Mouse (Mus musculus) layer of hippocampus, postnatal 25 days (tissue): Measurements from ENCODE around the gene Hcst. TPM values are rescaled to one million over a fixed set of nuclear protein-coding genes. Genes with fewer than 3 reads are reported as not detected.
A peak's percentile ranks its signal among the peaks of the same experiment; 100 is the strongest.

Experiments
- DNase-seq, 2 experiments: peaks; one replicate each; pipeline ENCODE4 v3.0.0; 2022; ENCODE audit warnings: mixed read lengths in 2 of 2, low spot score in 1 of 2; ENCODE audit errors: extremely low spot score in 1 of 2
- total RNA-seq, 2 experiments: library from RNA; stranded (reverse); gene quantifications; 2 replicates each; pipeline ENCODE4 v1.2.3; 2021

Hcst gene
- 1 to 10 TPM in 1 of 2 experiments, under 1 TPM in 1; 0.98 to 1.0 TPM for total RNA-seq

GRCm38 (mm10) chr7:30419561-30420499 lies at the start of gene Hcst:
TSS of gene Hcst (minus strand) at chr7:30419854.
- DNase-seq = no peak

DNA sequence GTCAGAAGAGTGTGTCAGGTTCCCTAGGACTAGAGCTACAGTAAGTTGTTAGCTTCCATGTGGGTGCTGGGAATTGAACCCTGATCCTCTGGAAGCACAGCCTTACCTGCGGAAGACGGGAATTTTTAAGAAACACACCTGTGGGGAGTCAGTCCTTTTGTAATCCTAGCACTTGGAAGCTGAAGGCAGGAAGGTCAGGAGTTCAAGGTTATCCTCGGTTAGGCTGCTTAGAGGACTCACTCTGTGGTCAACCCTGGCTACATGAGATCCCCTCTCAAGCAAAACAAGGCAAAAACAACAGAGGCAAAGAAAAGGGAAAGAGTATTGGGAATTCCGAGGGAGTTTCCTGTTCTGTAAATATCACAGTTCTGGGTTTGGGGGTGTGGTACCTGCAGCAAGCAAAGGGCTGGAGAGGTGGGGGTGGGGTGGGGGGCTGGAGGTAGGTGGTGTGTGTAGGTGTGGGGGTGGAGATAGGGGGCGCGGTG lies 45.2 kb upstream of the Hcst start:
- DNase-seq = no peak

GRCm38 (mm10) chr7:30463996-30464395 lies 44.3 kb upstream of the Hcst start:
- no peak for DNase-seq

- no peak for DNase-seq
These were observed 43.9 kb upstream of the Hcst start for GRCm38 (mm10) chr7:30463568-30463967.

GRCm38 (mm10) chr7:30459484-30459883 lies 39.8 kb upstream of the Hcst start:
- DNase-seq = no peak

DNA sequence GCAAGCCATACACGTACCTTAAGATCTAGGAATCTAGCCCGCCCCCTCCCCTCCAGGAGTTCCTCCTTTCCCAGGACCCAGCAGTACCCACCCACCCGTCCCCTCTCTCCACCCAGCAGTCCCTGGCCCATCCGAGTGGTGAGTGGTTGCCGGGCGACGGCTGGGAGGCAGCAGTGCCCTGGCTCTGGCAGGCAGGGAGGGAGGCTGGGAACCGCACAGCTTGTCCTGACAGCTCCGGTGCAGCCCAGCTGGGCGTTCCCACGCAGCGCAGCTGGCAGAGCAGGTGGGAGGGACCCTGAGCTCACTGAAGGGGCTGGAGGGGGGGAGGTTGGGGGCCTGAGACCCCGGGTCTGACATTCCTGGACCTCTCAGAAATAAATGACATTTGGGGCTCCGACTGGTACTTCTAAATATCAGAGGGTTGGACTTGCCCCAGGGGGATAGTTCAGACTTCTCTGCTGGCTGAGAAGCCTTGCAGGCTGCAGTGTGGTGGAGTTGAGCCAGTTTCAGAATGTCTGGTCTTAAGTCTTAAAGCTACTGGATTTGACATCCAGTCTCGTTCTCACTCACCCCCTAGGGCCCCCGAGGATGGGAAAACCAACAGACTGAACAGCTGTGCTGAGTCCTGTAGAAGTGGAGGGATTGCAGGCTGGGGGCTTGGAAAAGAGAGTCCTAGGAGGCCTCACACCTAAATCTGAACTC lies 38.1 kb upstream of the Hcst start, which contains the start of the genes Kirrel2 and Nphs1:
Gene Kirrel2, minus strand, starts transcription at position 62 of the 702 bp plus-strand sequence.
Gene Nphs1, plus strand, starts transcription at position 687 of the 702 bp plus-strand sequence.
- peak in 1 of 2 experiments; percentile 59 for DNase-seq

DNA sequence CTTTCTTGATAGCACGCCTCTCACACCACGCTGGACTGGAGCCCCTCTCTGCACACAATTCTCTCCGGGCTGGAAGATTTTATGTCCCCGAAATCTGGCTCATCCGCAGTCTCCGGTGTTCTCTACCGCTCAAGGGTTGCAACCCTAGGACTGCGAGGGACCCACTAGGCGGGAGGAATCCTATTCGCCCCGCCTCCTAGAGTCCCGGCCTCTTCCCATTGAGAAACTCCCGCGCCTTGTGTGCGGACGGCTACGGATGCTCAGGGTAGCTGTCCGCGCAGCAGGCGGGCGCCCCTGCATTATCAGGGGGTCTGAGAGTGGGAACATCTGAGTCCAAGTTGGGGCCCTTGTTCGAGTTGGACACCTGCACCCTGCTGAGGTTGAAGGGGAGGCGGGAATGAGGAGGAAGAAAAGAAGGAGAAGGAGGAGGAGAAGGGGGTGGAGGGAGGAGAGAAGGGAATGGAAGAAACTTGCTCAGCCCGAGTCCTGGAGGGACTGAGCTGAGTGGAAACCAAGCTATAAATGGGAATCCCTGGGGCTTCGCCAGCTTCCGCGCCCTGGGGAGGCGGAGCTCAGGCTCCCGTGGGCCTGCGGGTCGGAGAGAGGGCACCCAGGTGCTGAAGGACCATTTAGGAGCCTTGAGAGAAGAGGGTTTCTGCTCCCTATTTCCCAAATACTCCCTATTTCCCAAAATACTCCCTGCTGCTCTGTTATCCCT lies 37.4 kb upstream of the Hcst start:
- no peak for DNase-seq

GRCm38 (mm10) chr7:30456487-30456886 lies 36.8 kb upstream of the Hcst start:
- no peak for DNase-seq

DNA sequence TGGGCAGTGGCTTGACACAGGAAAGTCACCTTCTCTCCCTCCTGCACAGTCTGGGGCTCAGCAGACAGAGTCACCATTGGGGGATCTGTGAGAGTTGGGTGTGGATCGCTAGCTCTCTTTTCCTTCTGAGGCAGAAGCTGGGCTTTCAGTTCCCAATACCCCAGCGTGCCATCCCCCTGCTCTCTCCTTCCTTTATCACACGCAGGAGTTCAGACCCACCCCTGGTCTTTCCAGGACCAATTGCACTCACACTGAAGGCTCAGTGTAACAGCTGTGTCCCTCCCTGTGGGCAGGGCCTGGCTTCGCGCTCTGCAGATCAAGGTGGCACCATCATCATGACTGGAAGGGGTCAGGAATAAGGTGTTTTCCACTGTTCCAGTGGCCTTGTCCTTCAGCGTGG lies 34.6 kb upstream of the Hcst start:
- no peak for DNase-seq

- DNase-seq = no peak
These were observed 34.1 kb upstream of the Hcst start for GRCm38 (mm10) chr7:30453766-30454165.

DNA sequence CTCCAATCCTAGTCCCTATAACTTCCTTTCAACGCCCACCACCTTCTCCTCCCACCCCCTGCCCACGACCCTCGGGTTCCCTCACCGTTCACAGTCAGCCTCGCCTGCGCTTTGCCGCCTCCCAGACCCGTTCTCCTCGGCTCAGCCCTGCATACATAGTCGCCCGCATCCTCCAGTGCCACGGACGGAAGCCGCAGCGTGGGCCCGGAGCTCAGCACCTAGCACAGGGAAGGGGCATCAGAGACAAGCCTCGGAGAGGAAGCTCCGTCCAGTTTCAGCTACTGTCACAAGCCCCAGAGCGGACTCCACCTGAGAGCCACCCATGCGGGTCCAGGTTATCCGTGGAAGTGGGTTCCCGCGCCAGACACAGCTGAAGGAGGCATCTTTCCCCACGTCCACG lies 33.7 kb upstream of the Hcst start:
- DNase-seq = no peak

DNA sequence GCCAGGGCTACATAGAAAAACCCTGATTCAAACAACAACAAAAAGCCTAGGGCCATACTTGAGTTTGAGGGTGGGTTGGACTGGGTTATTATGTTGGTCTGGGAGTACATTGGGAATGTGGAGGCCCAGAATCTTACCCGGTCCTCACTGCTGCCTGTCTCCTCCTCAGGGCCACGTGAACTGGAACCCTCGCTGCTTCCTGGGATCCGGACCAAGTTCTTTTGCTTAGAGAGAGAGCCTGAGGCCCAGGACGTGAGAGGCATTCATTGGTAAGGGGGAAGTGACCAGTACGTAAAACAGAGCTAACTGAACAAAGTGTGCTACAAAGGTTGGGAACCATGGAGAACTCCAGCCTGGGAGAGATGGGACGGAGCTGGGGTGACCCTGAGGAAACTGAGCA lies 30.6 kb upstream of the Hcst start:
- no peak for DNase-seq

DNA sequence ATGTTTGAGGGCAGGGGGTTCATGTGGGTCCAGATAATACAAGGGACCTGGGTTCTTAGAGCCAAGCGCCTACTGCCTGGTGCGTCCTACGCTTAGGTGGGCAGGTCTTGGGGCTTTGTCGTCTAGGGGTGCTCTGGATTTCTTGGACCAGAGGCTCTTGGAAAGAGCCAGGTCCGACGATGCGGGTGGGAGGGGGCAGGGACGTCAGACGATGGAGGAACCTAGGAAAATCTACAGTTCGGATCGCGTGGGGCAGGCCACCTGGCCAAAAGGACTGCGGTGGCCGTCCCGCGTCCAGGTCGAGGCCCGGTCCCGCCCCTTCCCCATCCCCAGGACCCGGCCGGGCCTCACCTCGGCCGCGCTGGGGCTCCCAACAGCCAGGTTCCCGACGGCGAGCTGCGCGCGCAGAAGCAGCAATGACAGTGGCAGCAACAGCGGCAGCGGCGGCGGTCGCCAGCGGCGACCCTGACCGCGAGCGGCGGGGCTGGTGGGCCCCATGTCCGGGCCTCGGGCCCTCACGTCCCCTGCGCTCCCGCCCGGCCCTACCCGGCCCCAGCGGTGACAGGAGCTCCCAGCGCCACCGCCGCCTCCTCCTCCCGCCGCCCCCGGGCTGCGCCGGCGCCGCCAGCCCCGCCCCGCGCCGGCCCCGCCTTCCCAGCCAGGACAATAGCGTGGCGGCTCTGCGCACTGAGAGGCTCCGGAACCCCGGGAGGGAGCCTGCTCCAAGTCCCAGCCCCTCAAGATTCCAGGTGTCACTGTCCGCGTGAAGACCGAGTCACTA lies 25.5 kb upstream of the Hcst start, which contains the start of gene Aplp1:
Gene Aplp1, minus strand, starts transcription at position 565 of the 781 bp plus-strand sequence.
- DNase-seq = peak; percentile 74 to 77

DNA sequence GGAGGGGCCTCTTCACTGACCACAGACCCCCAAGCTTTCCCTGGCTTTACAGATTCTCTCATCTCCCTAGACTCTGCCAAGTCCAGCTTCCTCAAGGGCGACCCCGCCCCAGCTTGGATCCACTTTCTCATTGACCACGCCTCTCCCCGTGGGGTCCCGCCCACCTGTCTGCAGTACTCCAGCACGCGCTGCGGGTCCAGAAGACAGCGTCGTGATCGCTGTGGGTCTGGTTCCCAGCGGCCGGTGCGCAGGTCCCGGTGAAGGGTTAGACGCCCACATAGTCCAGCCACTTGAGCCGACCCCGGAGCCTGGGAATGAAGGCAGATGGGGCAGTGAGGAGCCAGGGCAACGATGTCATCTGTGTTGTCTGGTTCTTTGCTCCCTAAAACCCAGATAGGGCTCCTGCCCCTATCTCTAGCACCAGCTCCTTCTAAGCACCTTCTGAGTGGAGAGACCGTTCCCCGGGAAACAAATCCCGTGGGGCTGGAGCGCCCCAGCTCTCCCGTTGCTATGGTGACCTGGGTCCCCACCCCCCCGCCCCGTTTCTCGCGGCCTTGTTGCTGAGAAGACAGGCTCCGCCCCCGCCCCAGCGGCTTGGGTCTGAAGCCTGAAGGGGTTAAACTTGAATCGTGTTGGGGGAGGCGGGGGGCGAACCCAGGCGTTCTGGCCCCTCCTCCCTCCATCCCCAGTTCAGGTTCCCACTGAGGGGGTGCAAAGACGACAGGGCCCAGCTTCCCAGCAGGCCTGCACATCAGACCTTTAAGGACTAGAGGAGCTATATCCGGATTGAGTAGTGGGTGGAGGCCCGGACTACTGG lies 24.7 kb upstream of the Hcst start:
- DNase-seq = peak in 1 of 2 experiments; percentile 55

- DNase-seq = no peak
These were observed 24.0 kb upstream of the Hcst start for GRCm38 (mm10) chr7:30443696-30444095.

DNA sequence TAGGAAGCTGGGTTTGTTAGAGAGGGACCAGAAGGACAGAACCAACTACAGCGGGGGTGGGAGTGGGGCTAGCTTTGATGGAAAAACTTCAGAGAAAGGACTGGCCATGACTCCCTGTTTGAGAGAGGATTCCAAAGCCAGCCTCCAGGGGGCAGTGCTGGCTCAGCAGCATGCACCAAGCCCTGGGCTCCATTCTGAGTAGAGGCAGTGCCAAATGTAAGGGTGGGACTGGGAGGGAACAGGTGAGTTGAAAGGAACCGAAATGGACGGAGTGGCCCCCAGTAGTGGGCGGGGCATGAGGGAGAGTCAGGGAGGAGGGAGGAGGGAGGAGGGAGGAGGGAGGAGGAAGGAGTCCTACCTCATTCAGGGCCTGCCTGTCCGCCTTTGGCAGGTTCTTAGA lies 21.0 kb upstream of the Hcst start:
- DNase-seq = peak in 1 of 2 experiments; percentile 77

- no peak for DNase-seq
These were observed 20.1 kb upstream of the Hcst start for GRCm38 (mm10) chr7:30439734-30440133.

DNA sequence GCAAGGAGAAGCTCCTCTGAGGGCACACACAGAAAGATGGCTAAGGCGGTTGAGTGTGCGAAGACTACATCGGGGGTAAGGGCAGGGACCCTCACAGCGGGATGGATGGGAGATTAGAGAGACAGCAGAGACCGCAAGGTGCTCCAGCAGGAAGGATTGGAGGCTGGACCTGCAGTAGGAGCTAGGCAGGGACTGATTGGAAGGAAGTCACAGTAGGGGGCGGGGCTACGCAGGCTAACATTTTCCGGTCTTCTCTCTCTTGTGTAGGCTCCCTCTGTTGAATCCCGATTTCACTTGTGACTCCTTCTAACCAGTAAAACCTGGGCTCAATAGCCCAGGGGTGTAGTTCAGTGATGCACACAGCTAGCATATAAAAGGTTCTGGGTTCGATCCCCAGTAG lies 17.2 kb upstream of the Hcst start:
- DNase-seq = no peak

GRCm38 (mm10) chr7:30435156-30435555 lies 15.5 kb upstream of the Hcst start:
- no peak for DNase-seq
